Mouse (Mus musculus): ENCODE measurements at regions not wholly inside any gene's neighbourhood (a gene's known extent, or its start where the extent isn't known, plus 50 kb on each side); places are given as distances from the start of the nearest gene placed in this dataset.

DNA sequence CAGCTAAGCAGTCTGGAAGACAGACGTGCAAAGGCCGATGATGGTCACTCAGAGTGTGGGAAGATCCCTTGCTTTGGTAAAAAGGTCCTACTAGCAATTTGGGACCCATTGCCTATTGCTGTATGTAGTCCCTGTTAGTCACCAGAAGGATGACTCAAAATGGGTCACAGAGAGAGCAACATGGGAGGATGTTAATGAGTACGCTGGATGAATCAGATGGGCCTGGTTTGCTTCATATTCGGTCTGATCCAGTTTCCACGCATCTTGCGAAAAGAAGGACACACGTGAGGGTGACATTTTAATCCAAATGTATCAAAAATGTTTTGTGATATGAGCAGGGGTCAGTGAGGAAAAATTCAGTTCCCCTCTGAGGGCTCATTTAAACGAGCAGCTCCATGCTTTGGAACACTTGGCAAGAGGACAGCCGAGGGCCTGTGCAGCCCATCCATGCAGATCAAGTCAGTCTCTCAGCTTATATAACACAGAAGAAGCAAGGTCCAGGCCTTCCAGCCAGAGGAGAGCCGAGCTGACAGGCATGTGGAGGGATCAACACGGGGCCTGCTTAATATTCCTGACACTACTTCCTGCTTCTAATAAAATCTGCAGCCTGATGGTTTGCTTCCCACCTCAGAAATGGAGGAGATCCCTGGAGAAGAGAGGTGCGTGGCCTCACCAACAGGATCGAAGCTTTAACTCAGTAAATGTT, 579.2 kb upstream of the Gm26657 start:
- Histone ChIP-seq H3K9me3 (peaks cover 15% of the 10 kb centered on the region), H3K27me3 (replicated peaks) (no peaks in the 10 kb centered on the region), H3K4me3 (replicated peaks) (no peak overlapping the region), H3K36me3 (replicated peaks; ENCODE audit: low read length) (no peaks in the 10 kb centered on the region), H3K4me1 (no peaks in the 10 kb centered on the region)
- no peak for TF ChIP-seq GATA1 (IDR thresholded peaks at IDR 0.05; ENCODE audit: borderline replicate concordance, low read length)
- no peak for TF ChIP-seq FLI1 (IDR thresholded peaks at IDR 0.05; ENCODE audit: low read length)

DNA sequence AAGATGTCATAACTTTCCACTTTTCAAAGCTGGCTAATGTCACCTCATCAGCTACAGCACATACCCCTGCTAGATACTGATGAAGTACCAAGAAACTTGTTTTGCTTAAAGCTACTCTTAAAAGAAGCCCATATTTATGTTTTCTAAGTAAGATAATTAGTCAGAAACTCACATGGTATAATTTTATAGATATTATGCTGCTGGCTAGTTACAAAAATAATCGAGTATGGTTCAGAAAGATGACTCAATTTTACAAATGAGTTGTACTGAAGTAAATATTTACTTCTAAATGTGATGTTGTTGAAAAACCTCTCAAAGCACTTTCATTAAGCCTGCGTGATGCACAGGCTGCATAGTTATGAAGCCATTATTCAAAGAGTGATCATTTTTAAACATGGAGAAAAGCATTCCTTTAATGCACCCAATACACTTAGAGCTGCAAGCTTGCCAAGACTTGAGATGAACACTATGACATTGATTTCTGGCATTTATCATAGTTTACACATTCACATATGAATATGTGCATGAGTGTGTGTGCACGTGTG, 582.3 kb upstream of the Gm26657 start:
- Histone ChIP-seq H3K36me3 (replicated peaks; ENCODE audit: low read length) (no peaks in the 10 kb centered on the region), H3K4me1 (no peaks in the 10 kb centered on the region), H3K27me3 (replicated peaks) (no peaks in the 10 kb centered on the region), H3K9me3 (peaks cover 15% of the 10 kb centered on the region), H3K4me3 (replicated peaks) (no peak overlapping the region)
- TF ChIP-seq FLI1 (IDR thresholded peaks at IDR 0.05; ENCODE audit: low read length) (no peak), GATA1 (IDR thresholded peaks at IDR 0.05; ENCODE audit: borderline replicate concordance, low read length) (no peak)

DNA sequence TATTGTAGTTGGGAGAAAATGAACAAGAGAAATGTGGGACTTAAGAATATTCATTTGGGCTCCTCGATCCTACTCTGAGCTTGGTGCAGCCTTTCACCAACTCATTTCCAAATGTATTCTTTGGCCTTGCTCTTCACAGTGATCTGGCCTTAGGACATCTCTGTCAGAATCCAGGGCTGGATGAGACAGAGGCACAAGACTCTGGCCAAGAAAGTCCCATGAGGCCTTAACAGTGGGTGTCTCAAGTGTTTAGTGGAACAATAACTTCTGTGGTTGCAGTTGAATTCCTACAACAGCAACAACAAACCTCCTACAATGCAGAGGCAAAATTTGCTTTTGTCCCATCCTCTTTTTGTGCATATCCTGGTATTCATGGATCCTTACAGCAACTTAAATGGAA, 589.2 kb upstream of the Gm26657 start:
- no peaks in the 10 kb centered on the region for H3K4me1 ChIP-seq
- H3K9me3 ChIP-seq: no peaks in the 10 kb centered on the region
- no peaks in the 10 kb centered on the region for H3K36me3 ChIP-seq (replicated peaks; ENCODE audit: low read length)
- H3K4me3 ChIP-seq (replicated peaks): no peak overlapping the region
- TF ChIP-seq FLI1 (IDR thresholded peaks at IDR 0.05; ENCODE audit: low read length) (no peak), GATA1 (IDR thresholded peaks at IDR 0.05; ENCODE audit: borderline replicate concordance, low read length) (no peak)
- peaks cover 2% of the 10 kb centered on the region for H3K27me3 ChIP-seq (replicated peaks)

DNA sequence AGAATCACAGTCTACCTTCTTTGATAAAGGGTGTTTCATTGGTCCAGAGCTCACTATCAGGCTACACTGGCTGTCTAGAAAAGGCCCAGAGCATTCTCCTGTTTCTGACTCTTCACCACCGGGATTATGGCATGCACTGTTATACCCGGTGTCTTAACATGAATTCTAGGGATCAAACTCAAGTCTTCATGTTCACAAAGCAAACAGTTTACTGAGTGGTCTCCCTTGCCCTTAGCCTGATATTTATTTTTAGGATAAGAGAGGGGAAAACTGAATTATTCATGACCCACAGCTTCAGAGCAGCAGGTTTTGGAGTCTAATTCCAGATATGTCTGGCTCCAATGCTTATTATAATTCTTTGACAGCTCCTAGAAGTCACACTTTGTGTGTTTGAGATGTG, 596.0 kb upstream of the Gm26657 start:
- peaks cover 4% of the 10 kb centered on the region for H3K27me3 ChIP-seq (replicated peaks)
- H3K4me1 ChIP-seq: no peaks in the 10 kb centered on the region
- no peak for TF ChIP-seq GATA1 (IDR thresholded peaks at IDR 0.05; ENCODE audit: borderline replicate concordance, low read length)
- TF ChIP-seq FLI1 (IDR thresholded peaks at IDR 0.05; ENCODE audit: low read length): no peak
- no peaks in the 10 kb centered on the region for H3K9me3 ChIP-seq
- H3K36me3 ChIP-seq (replicated peaks; ENCODE audit: low read length): no peaks in the 10 kb centered on the region
- no peak overlapping the region for H3K4me3 ChIP-seq (replicated peaks)

DNA sequence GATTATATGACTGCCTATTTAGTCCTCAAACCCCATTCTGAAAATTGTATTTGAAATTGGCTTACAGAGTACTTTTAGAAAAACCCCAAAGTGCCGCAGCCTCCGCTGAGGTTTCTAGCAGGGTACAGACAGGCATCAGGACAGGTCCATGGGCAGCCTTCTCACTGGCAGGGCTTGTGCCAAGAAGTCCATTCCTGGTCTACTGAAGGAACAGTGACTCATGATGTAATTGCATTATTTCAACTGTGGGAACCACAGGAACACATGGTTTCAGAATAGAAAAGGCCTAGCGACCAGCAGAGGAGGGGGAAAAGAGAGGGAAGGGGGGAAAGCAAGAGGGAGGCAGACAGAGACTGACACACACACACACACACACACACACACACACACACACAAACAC, 603.0 kb upstream of the Gm26657 start:
- Histone ChIP-seq H3K4me1 (peaks cover 3% of the 10 kb centered on the region; the same call in 1 of the 2 replicates), H3K9me3 (0 out of 2 replicates have a peak, but pooled peaks cover 4% of the 10 kb centered on the region), H3K36me3 (replicated peaks; ENCODE audit: low read length) (no peaks in the 10 kb centered on the region), H3K27me3 (replicated peaks) (peaks cover 2% of the 10 kb centered on the region), H3K4me3 (replicated peaks) (no peak overlapping the region)
- no peak for TF ChIP-seq GATA1 (IDR thresholded peaks at IDR 0.05; ENCODE audit: borderline replicate concordance, low read length)
- no peak for TF ChIP-seq FLI1 (IDR thresholded peaks at IDR 0.05; ENCODE audit: low read length)

DNA sequence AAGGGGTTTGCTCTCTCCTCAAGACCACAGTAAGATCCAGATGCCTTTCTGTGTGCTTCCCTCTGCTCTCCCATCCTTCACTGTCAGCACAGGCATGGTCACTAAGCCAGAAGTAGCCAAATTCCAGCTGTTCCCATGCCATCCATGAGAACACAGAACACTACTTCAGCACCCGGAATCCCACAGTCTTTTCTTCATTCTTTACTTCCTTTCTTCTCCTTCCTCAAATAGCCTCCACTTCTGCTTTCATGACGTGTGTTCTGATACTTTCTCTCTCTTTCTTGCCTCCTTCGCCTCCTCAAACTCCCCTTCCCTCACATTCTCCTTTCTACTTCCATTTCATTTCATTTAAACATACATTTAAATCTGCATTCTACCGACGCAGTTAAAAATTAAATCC, 602.1 kb upstream of the Klf4 start:
- TF ChIP-seq GATA1 (IDR thresholded peaks at IDR 0.05; ENCODE audit: borderline replicate concordance, low read length) (no peak), FLI1 (IDR thresholded peaks at IDR 0.05; ENCODE audit: low read length) (no peak)
- Histone ChIP-seq H3K27me3 (replicated peaks) (no peaks in the 10 kb centered on the region), H3K36me3 (replicated peaks; ENCODE audit: low read length) (no peaks in the 10 kb centered on the region), H3K4me1 (peaks cover 3% of the 10 kb centered on the region; the same call in 1 of the 2 replicates), H3K9me3 (0 out of 2 replicates have a peak, but pooled peaks cover 4% of the 10 kb centered on the region), H3K4me3 (replicated peaks) (no peak overlapping the region)

DNA sequence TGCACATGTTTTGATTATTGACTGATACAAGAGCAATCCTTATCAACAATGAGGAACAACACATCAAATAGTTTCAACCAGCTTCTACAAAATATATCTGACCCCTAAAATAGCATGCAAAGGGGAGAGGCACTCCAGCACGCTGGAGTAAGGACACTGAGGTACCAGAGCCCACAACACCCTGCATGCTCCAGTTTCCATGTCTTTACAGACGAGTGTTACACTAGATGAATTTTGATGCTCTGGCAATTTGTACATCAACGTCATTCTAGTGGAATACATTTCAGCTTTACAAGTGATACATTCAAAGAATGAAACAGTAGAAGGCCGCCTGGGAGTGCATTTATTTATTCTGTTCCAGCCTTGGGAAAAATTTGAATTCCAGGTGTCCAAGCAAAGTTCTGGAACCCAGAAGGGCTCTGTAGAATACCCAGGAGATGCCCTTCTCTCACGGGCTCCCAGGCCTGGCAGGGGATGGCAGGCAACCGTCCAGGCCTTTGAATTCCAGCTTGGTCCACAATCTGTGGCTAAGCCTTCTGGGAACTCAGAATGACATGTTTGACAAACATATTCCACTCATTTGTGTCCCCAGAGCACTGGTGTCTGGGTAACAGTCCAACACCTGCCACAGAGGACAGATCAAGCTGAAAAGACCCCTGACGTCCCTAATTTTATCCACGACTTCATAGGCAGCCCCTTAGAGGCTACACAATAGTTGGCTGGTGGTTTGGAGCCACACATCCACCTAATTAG, 595.6 kb upstream of the Klf4 start:
- no peaks in the 10 kb centered on the region for H3K27me3 ChIP-seq (replicated peaks)
- TF ChIP-seq GATA1 (IDR thresholded peaks at IDR 0.05; ENCODE audit: borderline replicate concordance, low read length): no peak
- no peak for TF ChIP-seq FLI1 (IDR thresholded peaks at IDR 0.05; ENCODE audit: low read length)

DNA sequence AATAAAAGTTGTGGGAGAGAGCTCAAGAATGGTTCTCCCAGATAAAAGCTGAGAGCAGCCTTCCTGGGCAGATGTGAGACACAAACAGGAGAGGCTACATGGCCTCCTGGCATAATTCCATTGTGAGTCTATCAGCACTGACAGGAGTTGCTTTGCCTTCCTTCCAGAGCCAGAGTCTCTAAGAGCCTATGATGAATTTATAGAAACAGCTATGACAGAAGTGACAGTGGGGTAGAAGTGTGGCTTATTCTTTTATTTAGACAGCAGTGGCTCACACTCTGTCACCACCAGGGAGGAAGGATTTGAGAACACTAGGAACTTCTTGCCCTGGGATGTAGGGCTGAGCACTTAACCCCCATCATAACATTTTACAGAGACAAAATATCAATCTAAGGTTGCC, 592.2 kb upstream of the Klf4 start:
- Histone ChIP-seq H3K27me3 (replicated peaks) (no peaks in the 10 kb centered on the region), H3K9me3 (no peaks in the 10 kb centered on the region), H3K36me3 (replicated peaks; ENCODE audit: low read length) (no peaks in the 10 kb centered on the region), H3K4me1 (peaks cover 49% of the 10 kb centered on the region), H3K4me3 (replicated peaks) (no peak overlapping the region)
- no peak for TF ChIP-seq GATA1 (IDR thresholded peaks at IDR 0.05; ENCODE audit: borderline replicate concordance, low read length)
- TF ChIP-seq FLI1 (IDR thresholded peaks at IDR 0.05; ENCODE audit: low read length): no peak

More for the DNA sequence above, 595.6 kb upstream of the Klf4 start:
- peaks cover 23% of the 10 kb centered on the region for H3K4me1 ChIP-seq
- H3K36me3 ChIP-seq (replicated peaks; ENCODE audit: low read length): no peaks in the 10 kb centered on the region
- 0 out of 2 replicates have a peak, but pooled peaks cover 4% of the 10 kb centered on the region for H3K9me3 ChIP-seq
- H3K4me3 ChIP-seq (replicated peaks): no peak overlapping the region

DNA sequence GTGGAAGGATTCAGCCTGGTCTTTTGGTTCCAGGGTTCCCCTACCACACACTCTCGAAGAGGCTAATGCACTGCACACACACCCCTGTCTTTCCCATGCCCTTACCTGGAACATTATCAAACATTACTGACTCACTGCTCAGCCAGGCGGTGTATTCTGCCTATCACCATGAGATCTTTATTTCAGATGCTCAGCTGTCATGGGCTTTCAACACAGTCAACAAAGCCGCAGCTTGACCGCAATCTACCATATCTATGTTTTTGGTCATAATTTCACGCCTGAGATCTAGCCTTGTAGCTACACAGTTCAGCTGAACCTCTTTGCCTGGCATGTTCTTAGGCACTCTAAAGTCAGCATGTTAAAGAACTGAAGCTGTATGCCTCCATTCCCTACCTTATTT, 589.9 kb upstream of the Klf4 start:
- no peaks in the 10 kb centered on the region for H3K27me3 ChIP-seq (replicated peaks)
- H3K36me3 ChIP-seq (replicated peaks; ENCODE audit: low read length): no peaks in the 10 kb centered on the region
- H3K4me1 ChIP-seq: peaks cover 64% of the 10 kb centered on the region
- H3K9me3 ChIP-seq: no peaks in the 10 kb centered on the region
- no peak overlapping the region for H3K4me3 ChIP-seq (replicated peaks)
- TF ChIP-seq FLI1 (IDR thresholded peaks at IDR 0.05; ENCODE audit: low read length) (no peak), GATA1 (IDR thresholded peaks at IDR 0.05; ENCODE audit: borderline replicate concordance, low read length) (no peak)

DNA sequence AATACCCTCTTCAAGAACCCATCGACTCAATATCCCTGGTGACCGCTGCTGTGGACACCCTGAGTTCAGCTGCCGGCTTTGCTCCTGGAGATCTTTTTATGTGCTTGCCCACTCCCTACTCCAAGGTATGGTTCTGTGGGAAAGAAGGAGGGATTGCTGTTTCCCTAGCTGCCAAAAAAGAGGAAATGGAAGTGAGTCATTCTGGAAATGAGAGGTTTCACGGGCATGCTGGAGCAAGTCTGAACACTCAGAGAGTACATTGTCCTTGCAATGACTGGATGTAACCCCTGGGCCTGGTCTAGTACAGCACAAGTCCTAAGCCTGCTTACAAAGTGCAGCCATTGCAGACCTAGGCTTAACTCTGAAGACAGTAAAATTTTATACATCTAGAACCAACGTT, 589.4 kb upstream of the Klf4 start:
- TF ChIP-seq GATA1 (IDR thresholded peaks at IDR 0.05; ENCODE audit: borderline replicate concordance, low read length) (no peak), FLI1 (IDR thresholded peaks at IDR 0.05; ENCODE audit: low read length) (no peak)
- no peaks in the 10 kb centered on the region for H3K9me3 ChIP-seq
- no peaks in the 10 kb centered on the region for H3K36me3 ChIP-seq (replicated peaks; ENCODE audit: low read length)
- H3K27me3 ChIP-seq (replicated peaks): no peaks in the 10 kb centered on the region
- H3K4me1 ChIP-seq: peaks cover 69% of the 10 kb centered on the region
- no peak overlapping the region for H3K4me3 ChIP-seq (replicated peaks)
